Mouse (Mus musculus) forebrain, embryonic 10.5 days (tissue): ENCODE data around the gene Rgs6. TPM values are rescaled to one million over a fixed set of nuclear protein-coding genes. Genes with fewer than 3 reads are reported as not detected.

Experiments
- DNase-seq: peaks from one replicate; pipeline ENCODE4 v3.0.0-alpha.2; 2017; ENCODE audit warnings: low spot score; ENCODE audit errors: extremely low spot score
- H3K27ac ChIP-seq: fragments of 300-500 bp; sonication (generic); 2 replicates; pipeline ENCODE4 v1.5.1; 2016; ENCODE audit warnings: mild to moderate bottlenecking
- H3K27me3 ChIP-seq: fragments of 300-500 bp; sonication (generic); 2 replicates; pipeline ENCODE4 v1.6.1; 2016; ENCODE audit warnings: mild to moderate bottlenecking; ENCODE audit not compliant: poor library complexity, severe bottlenecking
- H3K36me3 ChIP-seq: fragments of 300-500 bp; sonication (generic); replicated peaks from 2 replicates; pipeline ENCODE4 v1.6.1; 2016; ENCODE audit warnings: mild to moderate bottlenecking, moderate library complexity
- H3K4me1 ChIP-seq: fragments of 300-500 bp; sonication (generic); 2 replicates; pipeline ENCODE4 v1.6.1; 2016
- H3K4me3 ChIP-seq: fragments of 300-500 bp; sonication (generic); 2 replicates; pipeline ENCODE4 v1.5.1; 2016; ENCODE audit warnings: mild to moderate bottlenecking, moderate library complexity
- H3K9me3 ChIP-seq: fragments of 300-500 bp; sonication (generic); 2 replicates; pipeline ENCODE4 v1.6.1; 2016; ENCODE audit warnings: mild to moderate bottlenecking, moderate library complexity
- WGBS: fragments of 180-500 bp; shearing (Covaris S2); methylation state at CpG from one replicate; pipeline ENCODE4 v1.1.7; 2016; 5-methylcytosine and 5-hydroxymethylcytosine counted together
- polyA plus RNA-seq: library from polyadenylated mRNA; unstranded; fragments of >200 nt; fragmentation: Nextera tagmentation; extraction: Ambion mirVana; gene quantifications from 2 replicates; pipeline ENCODE4 v1.2.1, GENCODE M21; 2016

Rgs6 gene
- polyA plus RNA-seq, 1 experiment from 2014 or later, result 0.60 TPM

GRCm38 (mm10) chr12:83128606-83129005 lies 540.5 kb downstream of the Rgs6 start:
- Histone ChIP-seq H3K4me1 (peaks cover 11% of the 10 kb centered on the region; the same call in 1 of the 2 replicates), H3K27me3 (no peaks in the 10 kb centered on the region), H3K9me3 (no peaks in the 10 kb centered on the region), H3K36me3 (no peaks in the 10 kb centered on the region), H3K27ac (no peak overlapping the region), H3K4me3 (no peak overlapping the region)
- no peak for DNase-seq
- WGBS, result 79% methylated on average over 3 of the region's 3 CpGs

- WGBS, result 67% methylated on average over 4 of the region's 4 CpGs
- Histone ChIP-seq H3K27me3 (no peaks in the 10 kb centered on the region), H3K27ac (no peak overlapping the region), H3K9me3 (no peaks in the 10 kb centered on the region), H3K36me3 (no peaks in the 10 kb centered on the region), H3K4me3 (no peak overlapping the region), H3K4me1 (peaks cover 11% of the 10 kb centered on the region; the same call in 1 of the 2 replicates)
- DNase-seq, result no peak
Observed at GRCm38 (mm10) chr12:83131405-83131804, 543.3 kb downstream of the Rgs6 start.

GRCm38 (mm10) chr12:83133827-83134226 lies 545.7 kb downstream of the Rgs6 start:
- Histone ChIP-seq H3K36me3 (no peaks in the 10 kb centered on the region), H3K4me1 (0 out of 2 replicates have a peak, but pooled peaks cover 6% of the 10 kb centered on the region), H3K4me3 (no peak overlapping the region), H3K27me3 (no peaks in the 10 kb centered on the region), H3K27ac (no peak overlapping the region), H3K9me3 (no peaks in the 10 kb centered on the region)
- WGBS, result 86% methylated on average over 6 of the region's 6 CpGs
- no peak for DNase-seq

GRCm38 (mm10) chr12:83136031-83136430 lies 547.9 kb downstream of the Rgs6 start:
- Histone ChIP-seq H3K27ac (no peak overlapping the region), H3K9me3 (no peaks in the 10 kb centered on the region), H3K4me1 (0 out of 2 replicates have a peak, but pooled peaks cover 6% of the 10 kb centered on the region), H3K4me3 (no peak overlapping the region), H3K27me3 (no peaks in the 10 kb centered on the region), H3K36me3 (no peaks in the 10 kb centered on the region)
- no peak for DNase-seq
- 85% methylated on average over 5 of the region's 5 CpGs for WGBS

GRCm38 (mm10) chr12:83136460-83136859 lies 548.4 kb downstream of the Rgs6 start:
- WGBS, result 86% methylated on average over 2 of the region's 2 CpGs
- no peaks in the 10 kb centered on the region for H3K36me3 ChIP-seq
- H3K4me3 ChIP-seq, result no peak overlapping the region
- no peaks in the 10 kb centered on the region for H3K9me3 ChIP-seq
- H3K27ac ChIP-seq, result no peak overlapping the region
- H3K27me3 ChIP-seq, result no peaks in the 10 kb centered on the region
- no peak for DNase-seq
- H3K4me1 ChIP-seq, result 0 out of 2 replicates have a peak, but pooled peaks cover 6% of the 10 kb centered on the region

- WGBS, result 70% methylated on average over 3 of the region's 3 CpGs
- Histone ChIP-seq H3K4me1 (0 out of 2 replicates have a peak, but pooled peaks cover under 1% of the 10 kb centered on the region), H3K36me3 (no peaks in the 10 kb centered on the region), H3K27ac (no peak overlapping the region), H3K27me3 (no peaks in the 10 kb centered on the region), H3K4me3 (no peak overlapping the region), H3K9me3 (no peaks in the 10 kb centered on the region)
- no peak for DNase-seq
Observed at GRCm38 (mm10) chr12:83137001-83137400, 548.9 kb downstream of the Rgs6 start.

GRCm38 (mm10) chr12:83141164-83141563 lies 553.1 kb downstream of the Rgs6 start:
- H3K27ac ChIP-seq, result no peak overlapping the region
- H3K27me3 ChIP-seq, result no peaks in the 10 kb centered on the region
- no peak for DNase-seq
- H3K9me3 ChIP-seq, result no peaks in the 10 kb centered on the region
- 74% methylated on average over 2 of the region's 2 CpGs for WGBS
- H3K36me3 ChIP-seq, result no peaks in the 10 kb centered on the region
- no peak overlapping the region for H3K4me3 ChIP-seq
- peaks cover 4% of the 10 kb centered on the region; the same call in 1 of the 2 replicates for H3K4me1 ChIP-seq

GRCm38 (mm10) chr12:83142507-83142906 lies 554.4 kb downstream of the Rgs6 start:
- DNase-seq, result no peak
- Histone ChIP-seq H3K4me1 (peaks cover 4% of the 10 kb centered on the region; the same call in 1 of the 2 replicates), H3K27ac (no peak overlapping the region), H3K36me3 (no peaks in the 10 kb centered on the region), H3K9me3 (no peaks in the 10 kb centered on the region), H3K4me3 (no peak overlapping the region), H3K27me3 (no peaks in the 10 kb centered on the region)
- 54% methylated on average over 2 of the region's 2 CpGs for WGBS

GRCm38 (mm10) chr12:83143071-83143470 lies 555.0 kb downstream of the Rgs6 start:
- WGBS, result 69% methylated on average over 3 of the region's 3 CpGs
- H3K27ac ChIP-seq, result no peak overlapping the region
- no peaks in the 10 kb centered on the region for H3K36me3 ChIP-seq
- peaks cover 4% of the 10 kb centered on the region; the same call in 1 of the 2 replicates for H3K4me1 ChIP-seq
- no peak for DNase-seq
- no peak overlapping the region for H3K4me3 ChIP-seq
- no peaks in the 10 kb centered on the region for H3K9me3 ChIP-seq
- no peaks in the 10 kb centered on the region for H3K27me3 ChIP-seq

GRCm38 (mm10) chr12:83143574-83143973 lies 555.5 kb downstream of the Rgs6 start:
- Histone ChIP-seq H3K4me1 (peaks cover 4% of the 10 kb centered on the region; the same call in 1 of the 2 replicates), H3K27me3 (no peaks in the 10 kb centered on the region), H3K36me3 (no peaks in the 10 kb centered on the region), H3K4me3 (no peak overlapping the region), H3K27ac (no peak overlapping the region), H3K9me3 (no peaks in the 10 kb centered on the region)
- WGBS, result 72% methylated on average over 1 of the region's 1 CpGs
- DNase-seq, result no peak

- DNase-seq, result no peak
- Histone ChIP-seq H3K27ac (no peak overlapping the region), H3K27me3 (no peaks in the 10 kb centered on the region), H3K4me1 (peaks cover 4% of the 10 kb centered on the region; the same call in 1 of the 2 replicates), H3K4me3 (no peak overlapping the region), H3K9me3 (no peaks in the 10 kb centered on the region), H3K36me3 (no peaks in the 10 kb centered on the region)
- 96% methylated on average over 3 of the region's 3 CpGs for WGBS
Observed at GRCm38 (mm10) chr12:83145074-83145473, 557.0 kb downstream of the Rgs6 start.

GRCm38 (mm10) chr12:83145902-83146301 lies 557.8 kb downstream of the Rgs6 start:
- Histone ChIP-seq H3K4me3 (no peak overlapping the region), H3K27ac (no peak overlapping the region), H3K4me1 (peaks cover 4% of the 10 kb centered on the region; the same call in 1 of the 2 replicates), H3K9me3 (no peaks in the 10 kb centered on the region), H3K27me3 (no peaks in the 10 kb centered on the region), H3K36me3 (no peaks in the 10 kb centered on the region)
- no peak for DNase-seq
- WGBS, result 90% methylated on average over 3 of the region's 3 CpGs

- 68% methylated on average over 2 of the region's 2 CpGs for WGBS
- Histone ChIP-seq H3K27ac (no peak overlapping the region), H3K36me3 (no peaks in the 10 kb centered on the region), H3K4me3 (no peak overlapping the region), H3K4me1 (peaks cover 4% of the 10 kb centered on the region; the same call in 1 of the 2 replicates), H3K27me3 (no peaks in the 10 kb centered on the region), H3K9me3 (no peaks in the 10 kb centered on the region)
- no peak for DNase-seq
Observed at GRCm38 (mm10) chr12:83146917-83147316, 558.8 kb downstream of the Rgs6 start.

GRCm38 (mm10) chr12:83150030-83150429 lies 561.9 kb downstream of the Rgs6 start:
- H3K27ac ChIP-seq, result no peak overlapping the region
- no peaks in the 10 kb centered on the region for H3K27me3 ChIP-seq
- no peak for DNase-seq
- H3K4me1 ChIP-seq, result peaks cover 6% of the 10 kb centered on the region; the same call in 1 of the 2 replicates
- H3K9me3 ChIP-seq, result no peaks in the 10 kb centered on the region
- no peak overlapping the region for H3K4me3 ChIP-seq
- 92% methylated on average over 7 of the region's 7 CpGs for WGBS
- no peaks in the 10 kb centered on the region for H3K36me3 ChIP-seq
